Mouse (Mus musculus) B cell, adult 67 days (primary cell): ENCODE measurements around the gene Brix1. TPM values are rescaled to one million over a fixed set of nuclear protein-coding genes. Genes with fewer than 3 reads are reported as not detected.

Experiments used
- total RNA-seq, 2 experiments: library from RNA; stranded (reverse); gene quantifications; 4 replicates each; pipeline ENCODE4 v1.2.4; 2023

Gene Brix1
- 10 to 100 TPM; 48.1 to 49.8 TPM for total RNA-seq

GRCm38 (mm10) chr15:10485484-10486364 lies at the start of gene Brix1, which contains the start of gene Rad1:
TSS of gene Brix1 (minus strand) at chr15:10485947.
TSS of gene Rad1 (plus strand) at chr15:10486018.

DNA sequence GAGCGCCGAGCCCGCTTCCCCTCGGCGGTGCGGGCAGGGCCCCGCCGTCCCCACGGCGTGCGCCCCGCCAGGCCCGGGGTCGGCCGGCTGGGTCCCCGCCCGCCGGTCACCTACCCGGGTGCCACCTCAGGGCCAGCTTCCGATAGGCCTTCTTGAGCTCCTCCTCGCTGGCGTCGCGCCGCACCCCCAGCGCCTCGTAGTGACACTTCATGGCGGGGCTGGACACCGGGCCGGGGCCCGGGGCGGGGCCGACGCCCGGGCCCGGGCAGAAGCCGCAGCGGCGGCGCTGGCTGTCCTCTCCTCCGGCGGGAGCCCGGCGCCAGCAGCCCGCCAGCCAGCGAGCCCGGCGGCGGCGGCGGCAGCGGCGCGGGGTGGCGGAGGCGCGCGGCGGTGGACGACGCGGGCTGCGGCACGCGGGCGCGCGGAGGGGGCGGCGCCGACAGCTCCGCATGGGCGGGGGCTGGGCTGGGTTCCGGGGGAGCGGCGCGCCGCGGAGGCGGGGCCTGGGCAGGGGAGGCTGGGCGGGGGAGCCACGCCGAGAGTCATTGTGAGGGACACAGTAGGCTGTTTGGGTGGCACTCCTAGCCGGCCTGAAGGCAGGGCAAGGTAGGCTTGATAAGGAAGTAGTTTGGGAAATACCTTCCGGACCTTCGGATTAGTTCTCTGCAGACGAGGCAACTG lies 15.5 kb downstream of the Brix1 start, which contains the start of gene Dnajc21:
TSS of gene Dnajc21 (minus strand) at position 366 of the 681 bp plus-strand sequence.

Other genes with a start within 250 kb of the Brix1 start
- not detected for gene Gm21973, start 160.6 kb downstream of the Brix1 start, total RNA-seq
- gene Agxt2, start 127.4 kb downstream of the Brix1 start, total RNA-seq = not detected
- gene Dnajc21, start 15.4 kb downstream of the Brix1 start, total RNA-seq = 10 to 100 TPM; 33.2 to 35.9 TPM
- 10 to 100 TPM; 34.5 to 40.7 TPM for gene Rad1, start 71 bp upstream of the Brix1 start, total RNA-seq
- not detected for gene Ttc23l, start 72.7 kb upstream of the Brix1 start, total RNA-seq
- not detected for gene Rai14, start 228.7 kb upstream of the Brix1 start, total RNA-seq